Mouse (Mus musculus): Measurements from ENCODE around the gene Elovl4. TPM values are rescaled to one million over a fixed set of nuclear protein-coding genes. Genes with fewer than 3 reads are reported as not detected.

Gene Elovl4
- 0.35 and 0.53 TPM in 2 replicates for polyA plus RNA-seq (2015; fragmentation: Nextera tagmentation; extraction: Ambion mirVana)

GRCm38 (mm10) chr9:83805977-83806815 lies at the start of gene Elovl4:
Elovl4 (minus strand) TSS chr9:83806277.
- no peaks in the 10 kb centered on the region for H3K9me3 ChIP-seq (replicated peaks)
- H3K36me3 ChIP-seq, result no peaks in the 10 kb centered on the region
- H3K27ac ChIP-seq, result no peak within 1 kb of the TSS
- peak within 1 kb of the TSS; percentile 52 for H3K4me3 ChIP-seq (replicated peaks)
- H3K4me2 ChIP-seq, result peak within 1 kb of the TSS; percentile 70
- ATAC-seq (ENCODE audit: low read depth) (peak; percentile 31; the same call in 1 of the 2 replicates), DNase-seq (no peak)
- peaks cover 45% of the 10 kb centered on the region for H3K27me3 ChIP-seq
- H3K9ac ChIP-seq, result no peak within 1 kb of the TSS
- H3K4me1 ChIP-seq (replicated peaks), result peaks cover 13% of the 10 kb centered on the region
- 1% methylated on average over 61 of the region's 71 CpGs for WGBS (ENCODE audit: insufficient replicate concordance)

GRCm38 (mm10) chr9:83852464-83852863 lies 46.4 kb upstream of the Elovl4 start:
- DNase-seq (no peak), ATAC-seq (ENCODE audit: low read depth) (no peak)

GRCm38 (mm10) chr9:83834748-83835313 lies 28.8 kb upstream of the Elovl4 start:
- Histone ChIP-seq H3K4me3 (replicated peaks) (peak overlapping the region; percentile 97), H3K36me3 (peaks cover 10% of the 10 kb centered on the region), H3K4me2 (peak overlapping the region; percentile 75), H3K27ac (peak overlapping the region; percentile 74), H3K4me1 (replicated peaks) (peaks cover 26% of the 10 kb centered on the region), H3K9ac (peak overlapping the region; percentile 90), H3K27me3 (no peaks in the 10 kb centered on the region), H3K9me3 (replicated peaks) (no peaks in the 10 kb centered on the region)
- DNase-seq (no peak), ATAC-seq (ENCODE audit: low read depth) (peak; percentile 81)
- under 1% methylated on average over 27 of the region's 27 CpGs for WGBS (ENCODE audit: insufficient replicate concordance)

More at GRCm38 (mm10) chr9:83852464-83852863, 46.4 kb upstream of the Elovl4 start:
- H3K4me1 ChIP-seq (replicated peaks), result no peaks in the 10 kb centered on the region
- H3K27me3 ChIP-seq, result no peaks in the 10 kb centered on the region
- WGBS (ENCODE audit: insufficient replicate concordance), result 78% methylated on average over 3 of the region's 3 CpGs
- H3K4me2 ChIP-seq, result no peak overlapping the region
- no peak overlapping the region for H3K9ac ChIP-seq
- no peaks in the 10 kb centered on the region for H3K9me3 ChIP-seq (replicated peaks)
- H3K36me3 ChIP-seq, result peaks cover 67% of the 10 kb centered on the region
- no peak overlapping the region for H3K27ac ChIP-seq
- H3K4me3 ChIP-seq (replicated peaks), result no peak overlapping the region

GRCm38 (mm10) chr9:83833811-83834747 lies 28.0 kb upstream of the Elovl4 start, which contains the start of gene Ttk:
Ttk (plus strand) TSS chr9:83834689.
- Histone ChIP-seq H3K4me1 (replicated peaks) (peaks cover 26% of the 10 kb centered on the region), H3K4me3 (replicated peaks) (peak within 1 kb of the TSS; percentile 97), H3K9ac (peak within 1 kb of the TSS; percentile 90), H3K27ac (peak within 1 kb of the TSS; percentile 74), H3K9me3 (replicated peaks) (no peaks in the 10 kb centered on the region), H3K4me2 (peak within 1 kb of the TSS; percentile 75), H3K27me3 (no peaks in the 10 kb centered on the region), H3K36me3 (peaks cover 6% of the 10 kb centered on the region; the same call in 1 of the 2 replicates)
- DNase-seq, result peak; percentile 89
- WGBS (ENCODE audit: insufficient replicate concordance), result under 1% methylated on average over 38 of the region's 38 CpGs
- peak; percentile 98 for ATAC-seq (ENCODE audit: low read depth)

- Histone ChIP-seq H3K9ac (no peak overlapping the region), H3K27ac (no peak overlapping the region), H3K4me3 (replicated peaks) (no peak overlapping the region), H3K9me3 (replicated peaks) (no peaks in the 10 kb centered on the region), H3K4me1 (replicated peaks) (peaks cover 16% of the 10 kb centered on the region), H3K4me2 (no peak overlapping the region), H3K27me3 (no peaks in the 10 kb centered on the region), H3K36me3 (no peaks in the 10 kb centered on the region)
- no peak for ATAC-seq (ENCODE audit: low read depth)
- DNase-seq, result no peak
- 61% methylated on average over 8 of the region's 8 CpGs for WGBS (ENCODE audit: insufficient replicate concordance)
Observed at GRCm38 (mm10) chr9:83831152-83831551, 25.1 kb upstream of the Elovl4 start.

GRCm38 (mm10) chr9:83829896-83830295 lies 23.8 kb upstream of the Elovl4 start:
- Histone ChIP-seq H3K36me3 (no peaks in the 10 kb centered on the region), H3K9ac (no peak overlapping the region), H3K27ac (no peak overlapping the region), H3K27me3 (no peaks in the 10 kb centered on the region), H3K4me3 (replicated peaks) (no peak overlapping the region), H3K4me2 (no peak overlapping the region), H3K9me3 (replicated peaks) (no peaks in the 10 kb centered on the region), H3K4me1 (replicated peaks) (peaks cover 4% of the 10 kb centered on the region)
- DNase-seq, result no peak
- no peak for ATAC-seq (ENCODE audit: low read depth)
- WGBS (ENCODE audit: insufficient replicate concordance), result 51% methylated on average over 5 of the region's 5 CpGs

- Histone ChIP-seq H3K36me3 (no peaks in the 10 kb centered on the region), H3K9me3 (replicated peaks) (no peaks in the 10 kb centered on the region), H3K4me2 (no peak overlapping the region), H3K4me1 (replicated peaks) (no peaks in the 10 kb centered on the region), H3K27me3 (no peaks in the 10 kb centered on the region), H3K4me3 (replicated peaks) (no peak overlapping the region), H3K9ac (no peak overlapping the region), H3K27ac (no peak overlapping the region)
- ATAC-seq (ENCODE audit: low read depth) (no peak), DNase-seq (no peak)
- 54% methylated on average over 5 of the region's 5 CpGs for WGBS (ENCODE audit: insufficient replicate concordance)
Observed at GRCm38 (mm10) chr9:83822925-83823324, 16.8 kb upstream of the Elovl4 start.

- no peak for DNase-seq
- 0 out of 2 replicates have a peak, but pooled peaks cover 2% of the 10 kb centered on the region for H3K4me1 ChIP-seq (replicated peaks)
- no peak overlapping the region for H3K27ac ChIP-seq
- H3K4me2 ChIP-seq, result no peak overlapping the region
- no peak overlapping the region for H3K9ac ChIP-seq
- H3K27me3 ChIP-seq, result no peaks in the 10 kb centered on the region
- H3K9me3 ChIP-seq (replicated peaks), result no peaks in the 10 kb centered on the region
- 59% methylated on average over 2 of the region's 2 CpGs for WGBS (ENCODE audit: insufficient replicate concordance)
- ATAC-seq (ENCODE audit: low read depth), result no peak
- no peaks in the 10 kb centered on the region for H3K36me3 ChIP-seq
- H3K4me3 ChIP-seq (replicated peaks), result no peak overlapping the region
Observed at GRCm38 (mm10) chr9:83820976-83821375, 14.9 kb upstream of the Elovl4 start.

GRCm38 (mm10) chr9:83819188-83819587 lies 13.1 kb upstream of the Elovl4 start:
- Histone ChIP-seq H3K4me2 (no peak overlapping the region), H3K9ac (no peak overlapping the region), H3K4me1 (replicated peaks) (0 out of 2 replicates have a peak, but pooled peaks cover 2% of the 10 kb centered on the region), H3K9me3 (replicated peaks) (no peaks in the 10 kb centered on the region), H3K4me3 (replicated peaks) (no peak overlapping the region), H3K36me3 (no peaks in the 10 kb centered on the region), H3K27me3 (no peaks in the 10 kb centered on the region), H3K27ac (no peak overlapping the region)
- 62% methylated on average over 7 of the region's 7 CpGs for WGBS (ENCODE audit: insufficient replicate concordance)
- ATAC-seq (ENCODE audit: low read depth) (no peak), DNase-seq (no peak)

GRCm38 (mm10) chr9:83807562-83807961 lies 1.5 kb upstream of the Elovl4 start:
- Histone ChIP-seq H3K36me3 (no peaks in the 10 kb centered on the region), H3K4me2 (no peak overlapping the region), H3K9me3 (replicated peaks) (no peaks in the 10 kb centered on the region), H3K9ac (no peak overlapping the region), H3K27me3 (peaks cover 41% of the 10 kb centered on the region), H3K4me3 (replicated peaks) (no peak overlapping the region), H3K27ac (no peak overlapping the region), H3K4me1 (replicated peaks) (peaks cover 13% of the 10 kb centered on the region)
- no peak for ATAC-seq (ENCODE audit: low read depth)
- WGBS (ENCODE audit: insufficient replicate concordance), result 8% methylated on average over 2 of the region's 2 CpGs
- DNase-seq, result no peak
